12 mouse cellular contexts compared by ENCODE assay signal in the genomic region with DNA sequence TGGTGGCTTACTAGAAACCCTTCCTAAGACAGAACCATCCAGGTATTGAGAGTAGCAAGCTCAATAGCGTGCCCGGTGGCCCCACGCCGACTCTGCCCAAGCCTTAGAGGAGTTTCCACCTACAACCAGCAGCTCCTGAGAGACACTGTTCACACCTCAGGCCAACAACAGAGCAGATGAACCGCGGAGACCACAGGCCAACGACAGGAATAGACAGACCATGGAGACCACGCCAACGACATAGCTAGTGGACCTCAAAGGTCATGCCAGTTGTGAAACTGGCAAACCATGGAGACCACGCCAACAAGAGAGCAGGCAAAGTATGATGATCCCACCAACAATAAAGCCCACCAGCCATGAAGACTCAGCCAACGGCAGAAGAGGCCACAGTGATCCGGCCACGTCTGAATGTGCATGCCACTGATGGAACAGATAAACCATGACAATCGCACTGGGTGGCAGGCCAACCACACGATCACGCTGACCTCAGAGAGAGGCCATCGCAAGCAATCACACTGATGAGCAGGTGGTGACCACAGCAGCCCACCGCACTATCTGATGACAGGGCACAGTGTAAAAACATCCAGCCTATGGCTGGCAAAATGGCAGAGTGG. TPM values are rescaled to one million over a fixed set of nuclear protein-coding genes. Genes with fewer than 3 reads are reported as not detected.
DNase-seq lines count a peak whose midpoint lies in the region; ATAC-seq lines count a peak whose summit lies in the region.
"Had no signal": no experiment of that assay in that cellular context is flagged by ENCODE, and none has a peak within 500 bp of the region (broad histone marks: within the 10 kb centered on the region; RNA-seq: fewer than 3 reads in every experiment).

No protein-coding gene starts in this region.

- no peaks in the 10 kb centered on the region for H3K36me3 ChIP-seq in embryonic facial prominence, embryonic 13.5 days
- H3K36me3 ChIP-seq in embryonic facial prominence, embryonic 10.5 days (replicated peaks) = peaks cover 7% of the 10 kb centered on the region; the same call in 1 of the 2 replicates
- no peaks in the 10 kb centered on the region for H3K36me3 ChIP-seq in kidney, embryonic 15.5 days
- H3K36me3 ChIP-seq in embryonic facial prominence, embryonic 15.5 days = no peaks in the 10 kb centered on the region

- peaks cover 92% of the 10 kb centered on the region for H3K4me1 ChIP-seq in embryonic facial prominence, embryonic 13.5 days
- H3K4me1 ChIP-seq in embryonic facial prominence, embryonic 10.5 days = peaks cover 91% of the 10 kb centered on the region
- H3K4me1 ChIP-seq in kidney, embryonic 15.5 days = peaks cover 92% of the 10 kb centered on the region
- H3K4me1 ChIP-seq in embryonic facial prominence, embryonic 15.5 days = peaks cover 92% of the 10 kb centered on the region

- no peaks in the 10 kb centered on the region for H3K27me3 ChIP-seq in embryonic facial prominence, embryonic 13.5 days
- H3K27me3 ChIP-seq in embryonic facial prominence, embryonic 10.5 days (replicated peaks; ENCODE audit: low read depth, poor library complexity, severe bottlenecking) = no peaks in the 10 kb centered on the region
- no peaks in the 10 kb centered on the region for H3K27me3 ChIP-seq in kidney, embryonic 15.5 days
- no peaks in the 10 kb centered on the region for H3K27me3 ChIP-seq in embryonic facial prominence, embryonic 15.5 days

- WGBS in embryonic facial prominence, embryonic 13.5 days = 92% methylated on average over 18 of the region's 18 CpGs
- 93% methylated on average over 18 of the region's 18 CpGs for WGBS in embryonic facial prominence, embryonic 10.5 days
- 81% methylated on average over 18 of the region's 18 CpGs for WGBS in kidney, embryonic 15.5 days
- 90% methylated on average over 18 of the region's 18 CpGs for WGBS in embryonic facial prominence, embryonic 15.5 days

- H3K27ac ChIP-seq in embryonic facial prominence, embryonic 13.5 days = peak overlapping the region; percentile 13; the same call in 1 of the 2 replicates
- no peak overlapping the region; the same call in 1 of the 2 replicates for H3K27ac ChIP-seq in embryonic facial prominence, embryonic 10.5 days (replicated peaks)
- 0 out of 2 replicates have a peak overlapping the region, but pooled peaks have one; percentile 54 for H3K27ac ChIP-seq in kidney, embryonic 15.5 days
- H3K27ac ChIP-seq in embryonic facial prominence, embryonic 15.5 days (replicated peaks) = peak overlapping the region; percentile 55; the same call in 1 of the 2 replicates

- H3K9me3 ChIP-seq in embryonic facial prominence, embryonic 13.5 days = no peaks in the 10 kb centered on the region
- H3K9me3 ChIP-seq in embryonic facial prominence, embryonic 10.5 days = no peaks in the 10 kb centered on the region
- H3K9me3 ChIP-seq in kidney, embryonic 15.5 days (replicated peaks) = no peaks in the 10 kb centered on the region
- no peaks in the 10 kb centered on the region for H3K9me3 ChIP-seq in embryonic facial prominence, embryonic 15.5 days (replicated peaks)

- H3K4me2 ChIP-seq in embryonic facial prominence, embryonic 13.5 days = no peak overlapping the region
- no peak overlapping the region for H3K4me2 ChIP-seq in kidney, embryonic 15.5 days
- no peak overlapping the region for H3K4me2 ChIP-seq in embryonic facial prominence, embryonic 15.5 days (replicated peaks)

- intact Hi-C loops in left cerebral cortex, postnatal 4 days (cut with DNase I) = no loop called here

- H3K4me3 ChIP-seq in embryonic facial prominence, embryonic 13.5 days = no peak overlapping the region
- H3K4me3 ChIP-seq in embryonic facial prominence, embryonic 10.5 days = no peak overlapping the region
- no peak overlapping the region for H3K4me3 ChIP-seq in kidney, embryonic 15.5 days (replicated peaks)
- no peak overlapping the region for H3K4me3 ChIP-seq in embryonic facial prominence, embryonic 15.5 days (replicated peaks)

- no peak for ATAC-seq in embryonic facial prominence, embryonic 13.5 days (ENCODE audit: insufficient number of reproducible peaks, insufficient read depth, low FRiP score, low TSS enrichment, low read depth)
- no peak for ATAC-seq in kidney, embryonic 15.5 days (replicated peaks; ENCODE audit: low FRiP score)
- ATAC-seq in embryonic facial prominence, embryonic 15.5 days (ENCODE audit: insufficient number of reproducible peaks, low FRiP score, low TSS enrichment, low read depth) = no peak
- ATAC-seq in megakaryocyte, adult 5-6 weeks (ENCODE audit: poor library complexity, severe bottlenecking) = peak; percentile 33; the same call in 1 of the 2 replicates

- no peak overlapping the region for H3K9ac ChIP-seq in embryonic facial prominence, embryonic 13.5 days
- H3K9ac ChIP-seq in kidney, embryonic 15.5 days = no peak overlapping the region
- no peak overlapping the region for H3K9ac ChIP-seq in embryonic facial prominence, embryonic 15.5 days

- no peak for DNase-seq in embryonic facial prominence, embryonic 10.5 days (ENCODE audit: low spot score)
- DNase-seq in kidney, postnatal 4 days = no peak
- no peak for DNase-seq in left cerebral cortex, postnatal 4 days
- no peak for DNase-seq in gastrocnemius, adult 8-10 months (ENCODE audit: low spot score in 2 of 2)
- DNase-seq: cerebellum, postnatal 14 days; lung, adult 2 months; right cerebral cortex, postnatal 25 days; thymus, adult 18-20 months had no signal

RNA-seq across cellular contexts. Expression of a gene that starts 41.2 kb away (rescaled TPM):
- 35.1 and 36.2 TPM in 2 replicates for polyA plus RNA-seq in embryonic facial prominence, embryonic 13.5 days (2015; fragmentation: Nextera tagmentation; extraction: Ambion mirVana)
- polyA plus RNA-seq in embryonic facial prominence, embryonic 10.5 days (2016; fragmentation: Nextera tagmentation; extraction: Ambion mirVana) = 19.2 and 19.8 TPM in 2 replicates
- polyA plus RNA-seq in kidney, embryonic 15.5 days (2015; fragmentation: Nextera tagmentation; extraction: Ambion mirVana) = 27.5 and 28.8 TPM in 2 replicates
- 39.3 and 41.8 TPM in 2 replicates for polyA plus RNA-seq in embryonic facial prominence, embryonic 15.5 days (2015; fragmentation: Nextera tagmentation; extraction: Ambion mirVana)
- 87.7 and 107 TPM in 2 replicates for total RNA-seq in megakaryocyte, adult 5-6 weeks (2015)
- total RNA-seq in megakaryocyte, adult 5-6 weeks (2017) = 15.0 and 21.5 TPM in 2 replicates
- total RNA-seq in left cerebral cortex, postnatal 4 days (2021) = 100 to 1,000 TPM; 110 to 115 TPM
- 100 to 1,000 TPM in 1 of 4 experiments, 10 to 100 TPM in 3; 93.5 to 117 (median 97.9) TPM for total RNA-seq in gastrocnemius, adult 8-10 months (2022)
